Comparison of ENCODE assay signal across 8 mouse cellular contexts in genomic region chr2:157943514-157944155, GRCm38 (mm10). TPM values are rescaled to one million over a fixed set of nuclear protein-coding genes. Genes with fewer than 3 reads are reported as not detected.
DNase-seq lines count a peak whose midpoint lies in the region; ATAC-seq lines count a peak whose summit lies in the region.

No protein-coding gene starts in this region.

- H3K9ac ChIP-seq in intestine, embryonic 14.5 days (ENCODE audit: low read length), result peak overlapping the region; percentile 52

- no peak overlapping the region for H3K27ac ChIP-seq in intestine, embryonic 14.5 days (ENCODE audit: low read depth)

- peak; percentile 80 for DNase-seq in adrenal gland, adult 2 months
- peak; percentile 89 for DNase-seq in embryo, embryonic 10 days (ENCODE audit: low spot score)
- DNase-seq in gastrocnemius, postnatal 25 days, result peak; percentile 50
- peak; percentile 94 for DNase-seq in intestine, embryonic 14.5 days (ENCODE audit: low spot score)
- peak; percentile 88 to 93 for DNase-seq in left cerebral cortex, postnatal 10 days (ENCODE audit: extremely low spot score in 1 of 2, low spot score in 2 of 2)
- peak; percentile 82 for DNase-seq in right cerebral cortex, postnatal 4 days

- intact Hi-C loops in left cerebral cortex, postnatal 10 days (cut with DNase I), result no loop called here

- no peaks in the 10 kb centered on the region for H3K9me3 ChIP-seq in intestine, embryonic 14.5 days (ENCODE audit: control insufficient read depth, low read length)

- peaks cover 11% of the 10 kb centered on the region; the same call in 1 of the 2 replicates for H3K4me1 ChIP-seq in intestine, embryonic 14.5 days (replicated peaks; ENCODE audit: control insufficient read depth, insufficient read depth, low read length)

- peak; percentile 72 for ATAC-seq in intestine, embryonic 14.5 days (replicated peaks; ENCODE audit: low FRiP score, low TSS enrichment, low read depth)
- ATAC-seq in megakaryocyte progenitor cell, adult 5-6 weeks (replicated peaks; ENCODE audit: poor library complexity), result peak; percentile 54
- no peak for ATAC-seq in activated CD4-positive, CD25-positive, alpha-beta regulatory T cell, adult 4 months

- under 1% methylated on average over 47 of the region's 47 CpGs for WGBS in intestine, embryonic 14.5 days

- peaks cover 22% of the 10 kb centered on the region for H3K27me3 ChIP-seq in intestine, embryonic 14.5 days (replicated peaks; ENCODE audit: control insufficient read depth, insufficient read depth, low read length)

- H3K4me2 ChIP-seq in intestine, embryonic 14.5 days (ENCODE audit: low read length), result peak overlapping the region; percentile 85

- no peaks in the 10 kb centered on the region for H3K36me3 ChIP-seq in intestine, embryonic 14.5 days (ENCODE audit: control insufficient read depth, insufficient read depth, low read length)

- H3K4me3 ChIP-seq in intestine, embryonic 14.5 days (ENCODE audit: low read depth, low read length), result peak overlapping the region; percentile 49

RNA-seq across cellular contexts. Expression of gene Vstm2l, which starts 29.2 kb away (rescaled TPM):
- 1 to 10 TPM; 1.6 to 2.0 TPM for total RNA-seq in adrenal gland, adult 2 months (2021)
- 6.4 and 9.0 TPM in 2 replicates for polyA plus RNA-seq in adrenal gland, adult 2 months (2012; rRNA removed)
- not detected for total RNA-seq in gastrocnemius, postnatal 25 days (2021)
- 0.47 and 0.73 TPM in 2 replicates for polyA plus RNA-seq in intestine, embryonic 14.5 days (2014; fragmentation: Nextera tagmentation; extraction: Ambion mirVana)
- total RNA-seq in left cerebral cortex, postnatal 10 days (2021), result 100 to 1,000 TPM; 303 to 333 TPM
- not detected in 2 replicates for total RNA-seq in megakaryocyte progenitor cell, adult 5-6 weeks (2015)
- not detected in 2 replicates for total RNA-seq in megakaryocyte progenitor cell, adult 5-6 weeks (2017)
- not detected for polyA plus RNA-seq in activated CD4-positive, CD25-positive, alpha-beta regulatory T cell, adult 4 months (2017; shearing (Covaris generic))

Comparison
In these comparisons a context has a peak if more than half of its experiments do, and no peak if none do; other contexts are left out.
1. RNA of gene Vstm2l, which starts 29.2 kb away (total RNA-seq): 303 to 333 TPM in left cerebral cortex, postnatal 10 days; 1.6 to 2.0 TPM in adrenal gland, adult 2 months, not detected in gastrocnemius, postnatal 25 days and not detected in megakaryocyte progenitor cell, adult 5-6 weeks; every median in the first group is over 100 times any median in the second.
2. Peak in every context shown above with its lines, with median percentiles within 50 percentile points of each other: DNase-seq.